Mouse (Mus musculus): ENCODE data around the gene Chid1.

DNA sequence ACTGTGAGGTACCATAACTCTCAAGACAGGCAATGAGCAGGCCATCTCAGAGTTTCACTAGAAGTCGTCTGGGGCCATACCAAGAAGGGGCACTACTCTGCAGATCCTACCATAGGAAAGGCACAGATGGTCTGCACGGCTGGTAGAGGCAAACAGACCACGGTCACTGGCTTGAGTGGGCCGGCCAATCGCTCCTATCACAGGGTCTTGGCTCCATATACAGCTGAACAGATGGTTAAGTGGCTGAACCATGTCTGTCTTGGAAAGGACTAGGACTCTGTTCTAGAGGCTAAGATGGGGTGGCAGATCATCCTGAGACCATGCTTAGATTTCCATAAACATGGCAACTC, 37.1 kb downstream of the Chid1 start:
- no peak for TF ChIP-seq CTCF (IDR thresholded peaks at IDR 0.05; ENCODE audit: low read depth, low read length)
- no peak for TF ChIP-seq POLR2A (IDR thresholded peaks at IDR 0.05; ENCODE audit: extremely low read depth, insufficient read depth, low read length)
